Mouse (Mus musculus): ENCODE measurements around the gene Lrrc8d.
"Not testable (repeated sequence)": the region's sequence is repeated elsewhere in the genome, so short reads cannot be mapped to it uniquely, and the experiment has no call there.

Gene Lrrc8d

GRCm38 (mm10) chr5:105685780-105686305, 13.9 kb upstream of the Lrrc8d start:
- not testable (repeated sequence) for DNase-seq

GRCm38 (mm10) chr5:105686331-105686995, 13.3 kb upstream of the Lrrc8d start:
- no peak for DNase-seq

- DNase-seq = no peak
Observed at GRCm38 (mm10) chr5:105690502-105691454, 9.0 kb upstream of the Lrrc8d start.

GRCm38 (mm10) chr5:105691645-105692044, 8.1 kb upstream of the Lrrc8d start:
- DNase-seq = no peak

GRCm38 (mm10) chr5:105694339-105694930, 5.3 kb upstream of the Lrrc8d start:
- no peak for DNase-seq

GRCm38 (mm10) chr5:105696049-105696448, 3.7 kb upstream of the Lrrc8d start:
- DNase-seq = no peak

GRCm38 (mm10) chr5:105697886-105698285, 1.9 kb upstream of the Lrrc8d start:
- DNase-seq = no peak

GRCm38 (mm10) chr5:105698694-105699093, 1.1 kb upstream of the Lrrc8d start:
- peak; percentile 46 to 50 for DNase-seq

GRCm38 (mm10) chr5:105700070-105700851, 492 bp downstream of the Lrrc8d start:
- peak; percentile 65 to 76 for DNase-seq

- DNase-seq = no peak
Observed at GRCm38 (mm10) chr5:105701326-105701725, 1.6 kb downstream of the Lrrc8d start.

- no peak for DNase-seq
Observed at GRCm38 (mm10) chr5:105701844-105702243, 2.1 kb downstream of the Lrrc8d start.

- DNase-seq = no peak
Observed at GRCm38 (mm10) chr5:105702580-105703285, 3.0 kb downstream of the Lrrc8d start.

- no peak for DNase-seq
Observed at GRCm38 (mm10) chr5:105703286-105703655, 3.5 kb downstream of the Lrrc8d start.

GRCm38 (mm10) chr5:105704573-105704972, 4.8 kb downstream of the Lrrc8d start:
- DNase-seq = no peak

GRCm38 (mm10) chr5:105706635-105707034, 6.9 kb downstream of the Lrrc8d start:
- no peak for DNase-seq

- DNase-seq = no peak
Observed at GRCm38 (mm10) chr5:105708276-105708675, 8.5 kb downstream of the Lrrc8d start.

- DNase-seq = no peak
Observed at GRCm38 (mm10) chr5:105710473-105710872, 10.7 kb downstream of the Lrrc8d start.

GRCm38 (mm10) chr5:105714446-105714845, 14.7 kb downstream of the Lrrc8d start:
- no peak for DNase-seq

- DNase-seq = no peak
Observed at GRCm38 (mm10) chr5:105715095-105715494, 15.3 kb downstream of the Lrrc8d start.

- DNase-seq = peak in 1 of 2 experiments; percentile 17
Observed at GRCm38 (mm10) chr5:105715531-105716124, 15.9 kb downstream of the Lrrc8d start.

- no peak for DNase-seq
Observed at GRCm38 (mm10) chr5:105717294-105717693, 17.5 kb downstream of the Lrrc8d start.

Measured in cerebellum, adult 18-20 months (tissue).